Comparison of ENCODE assay signal across 8 mouse cellular contexts in the genomic region with DNA sequence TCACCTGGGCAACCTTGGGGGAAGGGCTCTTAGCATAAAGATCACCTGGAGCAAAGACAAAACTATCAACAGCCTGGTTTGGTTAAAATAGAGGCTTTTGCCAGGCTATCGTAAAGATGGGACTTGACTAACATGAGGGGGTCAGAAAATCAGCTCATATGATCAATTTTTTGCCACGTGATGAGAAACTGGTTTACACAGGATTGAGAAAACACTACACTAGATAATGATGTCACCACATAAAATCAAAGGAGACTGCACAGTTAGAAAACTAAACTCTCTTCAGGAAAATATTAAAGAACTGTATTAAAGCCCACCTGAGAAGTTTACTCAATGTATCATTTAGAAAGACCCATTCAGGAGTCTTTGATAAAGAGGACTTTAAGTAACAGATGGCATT. TPM values are rescaled to one million over a fixed set of nuclear protein-coding genes. Genes with fewer than 3 reads are reported as not detected.
DNase-seq lines count a peak whose midpoint lies in the region; ATAC-seq and TF ChIP-seq lines count a peak whose summit lies in the region.

No protein-coding gene starts in this region.

- WGBS in limb, embryonic 14.5 days, result 52% methylated on average over 2 of the region's 2 CpGs
- 33% methylated on average over 2 of the region's 2 CpGs for WGBS in stomach, embryonic 16.5 days

- no peak for TF ChIP-seq POLR2A in limb, embryonic 14.5 days (IDR thresholded peaks at IDR 0.05; ENCODE audit: borderline replicate concordance, extremely low read depth, insufficient read depth, insufficient read length)

- H3K27ac ChIP-seq in limb, embryonic 14.5 days (replicated peaks; ENCODE audit: low read depth, low read length), result no peak overlapping the region
- H3K27ac ChIP-seq in stomach, embryonic 16.5 days (ENCODE audit: low read length), result no peak overlapping the region

- DNase-seq in cerebellum, adult 9-11 months, result peak; percentile 11
- DNase-seq in limb, embryonic 14.5 days (ENCODE audit: low spot score), result no peak
- no peak for DNase-seq in thymus, adult 18-20 months
- no peak for DNase-seq in thymus, postnatal 4 days

- ATAC-seq in cerebellum, adult (ENCODE audit: insufficient number of reproducible peaks, low FRiP score, low TSS enrichment), result no peak
- ATAC-seq in megakaryocyte, adult 5-6 weeks (ENCODE audit: poor library complexity, severe bottlenecking), result no peak
- ATAC-seq in limb, embryonic 14.5 days (ENCODE audit: low FRiP score, low read depth), result no peak
- ATAC-seq in stomach, embryonic 16.5 days (ENCODE audit: insufficient read depth, low FRiP score), result no peak

- H3K9me3 ChIP-seq in megakaryocyte, embryonic 14.5 days, result no peaks in the 10 kb centered on the region
- H3K9me3 ChIP-seq in limb, embryonic 14.5 days (ENCODE audit: control insufficient read depth, low read length), result no peaks in the 10 kb centered on the region
- no peaks in the 10 kb centered on the region for H3K9me3 ChIP-seq in stomach, embryonic 16.5 days (replicated peaks; ENCODE audit: control insufficient read depth, low read length)

- no peaks in the 10 kb centered on the region for H3K27me3 ChIP-seq in megakaryocyte, embryonic 14.5 days (replicated peaks)
- H3K27me3 ChIP-seq in limb, embryonic 14.5 days (ENCODE audit: control insufficient read depth, insufficient read depth, low read length), result no peaks in the 10 kb centered on the region
- no peaks in the 10 kb centered on the region for H3K27me3 ChIP-seq in stomach, embryonic 16.5 days (ENCODE audit: control insufficient read depth, insufficient read depth, low read length)

- peak overlapping the region; percentile 98; the same call in 1 of the 2 replicates for H3K9ac ChIP-seq in limb, embryonic 14.5 days (ENCODE audit: low read depth, low read length, severe bottlenecking)
- no peak overlapping the region for H3K9ac ChIP-seq in stomach, embryonic 16.5 days (ENCODE audit: low read length)

- peaks cover 30% of the 10 kb centered on the region for H3K36me3 ChIP-seq in megakaryocyte, embryonic 14.5 days (replicated peaks; ENCODE audit: low read length)
- H3K36me3 ChIP-seq in limb, embryonic 14.5 days (ENCODE audit: control insufficient read depth, insufficient read depth, low read length), result peaks cover 2% of the 10 kb centered on the region; the same call in 1 of the 2 replicates
- H3K36me3 ChIP-seq in stomach, embryonic 16.5 days (ENCODE audit: control insufficient read depth, insufficient read depth, low read length), result 0 out of 2 replicates have a peak, but pooled peaks cover 5% of the 10 kb centered on the region

- H3K4me3 ChIP-seq in megakaryocyte, embryonic 14.5 days (replicated peaks), result peak overlapping the region; percentile 97
- H3K4me3 ChIP-seq in limb, embryonic 14.5 days (replicated peaks; ENCODE audit: low read length), result peak overlapping the region; percentile 94
- H3K4me3 ChIP-seq in stomach, embryonic 16.5 days (replicated peaks; ENCODE audit: low read length), result peak overlapping the region; percentile 94

- H3K4me1 ChIP-seq in megakaryocyte, embryonic 14.5 days, result peaks cover 53% of the 10 kb centered on the region
- peaks cover 4% of the 10 kb centered on the region; the same call in 1 of the 2 replicates for H3K4me1 ChIP-seq in limb, embryonic 14.5 days (ENCODE audit: control insufficient read depth, insufficient read depth, low read length)
- peaks cover 14% of the 10 kb centered on the region for H3K4me1 ChIP-seq in stomach, embryonic 16.5 days (ENCODE audit: control insufficient read depth, insufficient read depth, low read length)

- H3K4me2 ChIP-seq in limb, embryonic 14.5 days (replicated peaks; ENCODE audit: low read depth, low read length, severe bottlenecking), result peak overlapping the region; percentile 72
- H3K4me2 ChIP-seq in stomach, embryonic 16.5 days (ENCODE audit: low read depth, low read length), result peak overlapping the region; percentile 69

RNA-seq across cellular contexts. Expression of a gene that starts 9.4 kb away (rescaled TPM):
- 38.6 and 84.7 TPM in 2 replicates for polyA plus RNA-seq in megakaryocyte, embryonic 14.5 days (2012; ENCODE audit: insufficient read depth, low replicate concordance)
- 27.2 and 28.8 TPM in 2 replicates for total RNA-seq in megakaryocyte, adult 5-6 weeks (2015)
- 27.6 and 31.5 TPM in 2 replicates for total RNA-seq in megakaryocyte, adult 5-6 weeks (2017)
- polyA plus RNA-seq in limb, embryonic 14.5 days (2012; rRNA removed), result 39.3 and 43.6 TPM in 2 replicates
- 67.0 and 71.7 TPM in 2 replicates for polyA plus RNA-seq in limb, embryonic 14.5 days (2014; fragmentation: Nextera tagmentation; extraction: Ambion mirVana)
- polyA plus RNA-seq in stomach, embryonic 16.5 days (2015; fragmentation: Nextera tagmentation; extraction: Ambion mirVana), result 23.4 and 23.6 TPM in 2 replicates

RNA-seq across cellular contexts. Expression of a gene that starts 56.0 kb away (rescaled TPM):
- polyA plus RNA-seq in megakaryocyte, embryonic 14.5 days (2012; ENCODE audit: insufficient read depth, low replicate concordance), result not detected in 2 replicates
- not detected in 2 replicates for total RNA-seq in megakaryocyte, adult 5-6 weeks (2015)
- total RNA-seq in megakaryocyte, adult 5-6 weeks (2017), result 1.2 TPM in 1 of 2 replicates, not detected in the other
- polyA plus RNA-seq in limb, embryonic 14.5 days (2012; rRNA removed), result not detected in 2 replicates
- not detected in 2 replicates for polyA plus RNA-seq in limb, embryonic 14.5 days (2014; fragmentation: Nextera tagmentation; extraction: Ambion mirVana)
- not detected in 2 replicates for polyA plus RNA-seq in stomach, embryonic 16.5 days (2015; fragmentation: Nextera tagmentation; extraction: Ambion mirVana)
